Mouse (Mus musculus) E14TG2a.4 (cell line): ENCODE data around the gene Lats1.
"Not testable (repeated sequence)": the region's sequence is repeated elsewhere in the genome, so short reads cannot be mapped to it uniquely, and the experiment has no call there.

ENCODE experiments used
- H3K27me3 ChIP-seq: 2 replicates; pipeline ENCODE4 v1.6.1; 2014; ENCODE audit warnings: low read length, control low read depth; ENCODE audit not compliant: insufficient read depth
- H3K36me3 ChIP-seq: 2 replicates; pipeline ENCODE4 v1.6.1; 2014; ENCODE audit warnings: low read length, control low read depth; ENCODE audit not compliant: insufficient read depth
- H3K4me1 ChIP-seq: replicated peaks from 2 replicates; pipeline ENCODE4 v1.6.1; 2014; ENCODE audit warnings: low read depth, low read length, control low read depth
- H3K4me3 ChIP-seq: replicated peaks from 2 replicates; pipeline ENCODE4 v1.5.1; 2014; ENCODE audit warnings: mild to moderate bottlenecking, low read length
- H3K9me3 ChIP-seq: 2 replicates; pipeline ENCODE4 v1.6.1; 2014; ENCODE audit warnings: low read length, control low read depth
- CTCF ChIP-seq: conservative IDR thresholded peaks from 2 replicates; pipeline ENCODE4 v1.5.1; 2014; ENCODE audit warnings: low read length
- NANOG ChIP-seq: IDR thresholded peaks from 2 replicates; pipeline ENCODE4 v1.6.1; 2014; ENCODE audit warnings: borderline replicate concordance, low read length, mixed read lengths
- POU5F1 ChIP-seq: IDR thresholded peaks from 2 replicates; pipeline ENCODE4 v1.6.1; 2014; ENCODE audit warnings: low read length, borderline replicate concordance

Gene Lats1

DNA sequence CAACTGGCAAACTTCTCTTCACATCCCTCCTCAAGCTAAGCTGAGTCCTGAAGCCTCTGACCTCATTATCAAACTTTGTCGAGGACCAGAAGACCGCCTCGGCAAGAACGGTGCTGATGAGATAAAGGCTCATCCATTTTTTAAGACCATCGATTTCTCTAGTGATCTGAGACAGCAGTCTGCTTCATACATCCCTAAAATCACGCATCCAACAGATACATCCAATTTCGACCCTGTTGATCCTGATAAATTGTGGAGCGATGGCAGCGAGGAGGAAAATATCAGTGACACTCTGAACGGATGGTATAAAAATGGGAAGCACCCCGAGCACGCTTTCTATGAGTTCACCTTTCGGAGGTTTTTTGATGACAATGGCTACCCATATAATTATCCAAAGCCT lies 31.5 kb downstream of the Lats1 start:
- H3K4me3 ChIP-seq: no peak overlapping the region
- peaks cover 12% of the 10 kb centered on the region for H3K4me1 ChIP-seq
- no peak for TF ChIP-seq POU5F1
- no peak for TF ChIP-seq CTCF
- H3K9me3 ChIP-seq: no peaks in the 10 kb centered on the region
- no peaks in the 10 kb centered on the region for H3K27me3 ChIP-seq
- H3K36me3 ChIP-seq: peaks cover 62% of the 10 kb centered on the region

DNA sequence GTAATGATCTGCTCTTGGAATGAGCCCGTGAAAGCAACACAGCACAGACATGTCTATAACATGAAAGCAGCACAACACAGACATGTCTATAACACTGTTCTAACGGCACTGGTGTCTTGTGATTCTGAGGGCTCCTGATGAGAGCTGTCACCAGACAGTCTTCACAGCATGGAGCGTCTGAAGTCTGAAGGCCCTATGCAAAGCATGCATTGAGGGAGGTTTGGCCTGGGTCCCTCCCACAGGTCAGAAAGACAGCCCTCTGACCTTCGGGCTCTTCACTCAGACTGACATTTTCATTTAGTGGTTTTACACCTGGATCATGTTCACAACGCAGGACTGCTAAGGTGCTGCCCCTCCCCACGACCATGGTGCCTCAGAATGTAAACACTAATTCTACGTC lies 34.0 kb downstream of the Lats1 start:
- Histone ChIP-seq H3K9me3 (no peaks in the 10 kb centered on the region), H3K4me1 (peaks cover 21% of the 10 kb centered on the region)

DNA sequence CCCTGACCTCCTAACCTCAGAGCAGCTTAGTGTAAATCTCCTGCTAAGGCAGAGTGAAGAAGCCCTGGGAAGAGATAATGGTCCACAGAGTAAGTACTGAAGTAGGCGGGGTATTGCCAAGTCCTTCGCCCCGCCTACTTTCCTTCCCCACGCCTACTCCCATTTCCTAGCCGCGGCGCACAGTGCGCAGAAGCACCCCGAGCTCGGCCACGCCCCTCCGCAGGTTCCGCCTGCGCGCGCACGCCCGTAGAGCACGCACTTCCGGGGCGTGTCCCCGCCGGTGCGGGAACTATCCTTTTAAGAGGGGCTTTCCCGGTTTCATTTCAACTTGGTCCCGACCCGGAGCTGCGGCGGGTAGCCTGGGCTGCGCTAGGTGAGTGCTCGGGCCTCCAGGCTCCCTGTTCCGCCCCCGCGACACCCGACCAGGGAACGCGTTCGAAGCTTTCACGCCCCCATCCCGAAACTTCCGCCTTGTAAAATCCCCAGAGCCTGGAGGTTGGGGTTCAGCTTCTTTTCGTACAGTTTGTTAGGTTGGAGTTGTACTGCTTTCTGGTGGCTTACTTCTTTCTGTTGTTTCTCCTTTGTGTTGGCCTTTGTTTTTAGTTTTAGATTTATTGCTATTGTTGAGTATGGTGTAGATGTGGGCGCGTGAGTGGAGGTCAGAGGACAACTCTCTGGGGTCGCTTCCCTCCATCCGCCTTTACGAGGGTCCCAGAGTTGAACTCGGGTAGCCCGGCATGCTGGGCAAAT lies 44.9 kb downstream of the Lats1 start, which contains the start of gene Katna1:
Gene Katna1, plus strand, starts transcription at position 250 of the 750 bp plus-strand sequence.
- TF ChIP-seq CTCF: no peak
- TF ChIP-seq POU5F1: no peak
- no peak for TF ChIP-seq NANOG

More for the DNA sequence above, 34.0 kb downstream of the Lats1 start:
- H3K4me3 ChIP-seq: no peak overlapping the region
- peaks cover 40% of the 10 kb centered on the region for H3K36me3 ChIP-seq
- TF ChIP-seq POU5F1: no peak
- TF ChIP-seq NANOG: no peak
- TF ChIP-seq CTCF: no peak
- no peaks in the 10 kb centered on the region for H3K27me3 ChIP-seq

DNA sequence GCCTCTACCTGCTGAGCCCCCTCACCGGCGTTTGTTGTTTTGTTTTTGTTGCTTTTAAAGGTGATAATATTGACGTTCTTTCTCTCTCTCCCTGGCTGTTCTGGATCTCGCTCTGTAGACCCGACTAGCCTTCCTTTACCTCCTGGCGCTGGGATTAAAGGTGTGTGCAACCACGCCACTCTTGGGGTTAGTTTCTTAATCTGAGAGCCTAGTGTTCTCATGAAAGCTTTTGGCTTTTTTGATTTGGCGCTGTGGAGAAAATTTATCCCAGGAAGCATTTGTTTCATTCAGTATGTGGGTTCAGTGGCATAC lies 45.4 kb downstream of the Lats1 start:
- Histone ChIP-seq H3K4me3 (peak overlapping the region; percentile 96), H3K4me1 (peaks cover 43% of the 10 kb centered on the region), H3K27me3 (no peaks in the 10 kb centered on the region), H3K9me3 (no peaks in the 10 kb centered on the region), H3K36me3 (peaks cover 11% of the 10 kb centered on the region; the same call in 1 of the 2 replicates)
- TF ChIP-seq NANOG (no peak), CTCF (no peak), POU5F1 (no peak)

More for the DNA sequence above, 44.9 kb downstream of the Lats1 start, which contains the start of gene Katna1:
- Histone ChIP-seq H3K36me3 (peaks cover 11% of the 10 kb centered on the region; the same call in 1 of the 2 replicates), H3K4me3 (peak within 1 kb of the TSS; percentile 96), H3K27me3 (no peaks in the 10 kb centered on the region), H3K9me3 (no peaks in the 10 kb centered on the region), H3K4me1 (peaks cover 40% of the 10 kb centered on the region)

DNA sequence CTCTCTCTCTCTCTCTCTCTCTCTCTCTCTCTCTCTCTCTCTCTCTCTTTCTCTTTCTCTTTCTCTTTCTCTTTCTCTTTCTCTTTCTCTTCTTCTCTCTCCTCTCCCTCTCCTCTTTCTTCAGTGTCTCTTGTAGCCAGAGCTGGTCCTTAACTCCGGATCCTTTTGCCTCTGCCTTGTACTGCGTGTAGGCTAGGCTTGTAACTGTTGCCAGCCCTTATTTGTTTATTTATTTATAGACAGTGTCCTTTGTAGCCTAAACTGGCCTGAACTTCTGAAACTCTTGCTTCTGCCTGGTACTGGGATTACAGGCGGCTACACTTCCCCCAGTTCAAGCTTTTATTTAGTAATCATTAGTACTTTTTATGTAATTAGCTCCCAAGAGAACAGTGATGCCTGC lies 46.0 kb downstream of the Lats1 start:
- Histone ChIP-seq H3K4me3 (peak overlapping the region; percentile 96), H3K4me1 (peaks cover 46% of the 10 kb centered on the region), H3K9me3 (no peaks in the 10 kb centered on the region), H3K27me3 (no peaks in the 10 kb centered on the region), H3K36me3 (peaks cover 11% of the 10 kb centered on the region; the same call in 1 of the 2 replicates)
- TF ChIP-seq NANOG: no peak
- TF ChIP-seq CTCF: no peak
- TF ChIP-seq POU5F1: no peak

DNA sequence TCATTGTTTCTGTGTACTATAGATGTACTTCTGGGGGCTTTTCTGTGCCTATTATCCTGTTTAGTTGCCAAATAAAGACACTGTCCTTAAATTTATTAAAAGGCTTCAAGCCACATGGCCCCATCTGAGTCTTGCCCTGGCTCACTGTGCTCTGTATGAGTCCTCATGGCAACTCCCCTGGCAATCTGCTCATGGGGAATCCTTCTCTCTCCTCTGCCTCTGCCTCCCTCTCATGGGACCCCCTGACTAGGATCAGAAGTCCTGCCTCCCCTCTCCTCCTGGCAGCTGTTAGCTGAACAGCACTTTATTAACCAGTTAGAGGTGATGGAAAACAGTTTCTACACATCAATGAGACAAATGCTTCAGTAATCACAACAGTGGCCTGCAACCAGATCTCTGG lies 50.6 kb downstream of the Lats1 start:
- TF ChIP-seq NANOG (no peak), CTCF (no peak), POU5F1 (no peak)
- H3K27me3 ChIP-seq: no peaks in the 10 kb centered on the region

DNA sequence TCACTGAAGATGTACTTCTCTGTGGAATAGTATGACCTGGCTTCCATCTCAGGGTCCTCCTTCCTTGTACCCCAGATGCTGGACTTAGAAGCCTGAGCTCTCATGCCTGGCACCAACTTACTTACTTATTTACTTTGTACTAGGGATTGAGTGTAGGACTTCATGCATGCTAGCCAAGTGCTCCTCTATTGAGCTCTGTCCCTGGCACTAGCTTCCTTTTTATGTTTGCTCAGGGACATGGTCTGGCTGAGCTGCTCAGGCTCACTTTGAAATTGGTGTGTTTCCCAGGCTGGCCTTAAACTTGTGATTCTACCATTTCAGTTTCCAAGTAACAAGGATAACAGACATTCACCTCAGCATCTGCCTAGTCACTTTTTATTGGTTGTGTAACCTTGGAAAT lies 56.1 kb downstream of the Lats1 start:
- no peak overlapping the region for H3K4me3 ChIP-seq
- H3K9me3 ChIP-seq: no peaks in the 10 kb centered on the region
- peaks cover 7% of the 10 kb centered on the region; the same call in 1 of the 2 replicates for H3K4me1 ChIP-seq
- H3K36me3 ChIP-seq: peaks cover 32% of the 10 kb centered on the region
- no peaks in the 10 kb centered on the region for H3K27me3 ChIP-seq
- TF ChIP-seq CTCF: no peak
- TF ChIP-seq POU5F1: no peak
- no peak for TF ChIP-seq NANOG

More for the DNA sequence above, 50.6 kb downstream of the Lats1 start:
- Histone ChIP-seq H3K9me3 (no peaks in the 10 kb centered on the region), H3K4me3 (no peak overlapping the region), H3K4me1 (peaks cover 49% of the 10 kb centered on the region), H3K36me3 (peaks cover 11% of the 10 kb centered on the region; the same call in 1 of the 2 replicates)

DNA sequence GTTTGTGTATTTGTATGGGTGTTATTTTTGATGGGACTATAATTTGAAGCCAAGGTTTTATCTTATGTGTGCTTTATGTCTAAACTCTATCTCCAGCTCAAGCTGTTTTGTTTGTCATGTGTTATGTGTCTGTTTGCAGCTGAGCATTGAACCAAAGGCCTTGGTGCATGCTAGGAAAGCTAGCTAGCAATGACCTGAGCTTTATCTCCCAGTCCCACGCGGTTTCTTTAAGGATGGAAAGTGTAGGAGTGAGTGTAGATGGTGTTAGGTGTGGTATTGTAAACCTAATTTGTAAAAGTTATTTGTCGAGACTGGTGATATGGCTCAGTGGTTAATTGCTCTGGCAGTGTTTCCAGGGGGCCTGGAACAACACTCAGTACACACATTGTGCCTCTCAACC lies 56.9 kb downstream of the Lats1 start:
- no peaks in the 10 kb centered on the region for H3K27me3 ChIP-seq
- H3K4me3 ChIP-seq: no peak overlapping the region
- TF ChIP-seq CTCF: no peak
- TF ChIP-seq NANOG: no peak
- TF ChIP-seq POU5F1: no peak
- H3K36me3 ChIP-seq: peaks cover 39% of the 10 kb centered on the region
- H3K9me3 ChIP-seq: no peaks in the 10 kb centered on the region
- peaks cover 7% of the 10 kb centered on the region; the same call in 1 of the 2 replicates for H3K4me1 ChIP-seq

DNA sequence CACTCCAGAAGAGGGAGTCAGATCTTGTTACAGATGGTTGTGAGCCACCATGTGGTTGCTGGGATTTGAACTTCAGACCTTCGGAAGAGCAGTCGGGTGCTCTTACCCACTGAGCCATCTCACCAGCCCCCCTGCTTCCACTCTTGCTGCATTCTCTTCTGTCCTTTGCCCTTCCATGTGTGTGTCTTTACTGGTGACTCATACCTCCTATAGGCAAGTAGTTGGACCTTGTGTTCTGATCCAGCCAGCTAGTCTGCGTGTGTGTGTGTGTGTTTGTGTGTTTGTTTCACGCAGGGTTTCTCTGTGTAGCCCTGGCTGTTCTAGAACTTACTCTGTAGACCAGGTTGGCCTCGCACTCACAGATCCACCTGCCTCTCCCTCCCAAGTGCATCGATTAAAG lies 64.5 kb downstream of the Lats1 start:
- not testable (repeated sequence) for H3K4me1 ChIP-seq, H3K9me3 ChIP-seq, H3K4me3 ChIP-seq, H3K27me3 ChIP-seq
- H3K36me3 ChIP-seq: peaks cover 89% of the 10 kb centered on the region
